Mouse (Mus musculus) megakaryocyte, embryonic 14.5 days (primary cell): Measurements from ENCODE around the gene Fam183b.

Experiments
- FLI1 ChIP-seq: IDR thresholded peaks from 2 replicates; pipeline ENCODE4 v1.6.1; 2012; ENCODE audit warnings: low read length, inconsistent platforms, mixed read lengths
- GATA1 ChIP-seq: IDR thresholded peaks from 3 replicates; pipeline ENCODE4 v1.6.1; 2012; ENCODE audit warnings: mixed read lengths, low read length, inconsistent platforms, borderline replicate concordance

GRCm38 (mm10) chr11:58790053-58790452 lies 11.7 kb downstream of the Fam183b start:
- TF ChIP-seq GATA1: no peak
- no peak for TF ChIP-seq FLI1
